17 mouse cellular contexts compared by ENCODE assay signal in genomic region chr1:135460521-135460920, GRCm38 (mm10).
"Had no signal": no experiment of that assay in that cellular context is flagged by ENCODE, and none has a peak within 500 bp of the region (broad histone marks: within the 10 kb centered on the region; RNA-seq: fewer than 3 reads in every experiment).

No protein-coding gene starts in this region.

- ATAC-seq: inflammation-experienced regulatory T-cells, adult 6 months; intestine, postnatal 0 days had no signal

- H3K9ac ChIP-seq: heart, embryonic 13.5 days; heart, embryonic 15.5 days; hindbrain, embryonic 12.5 days; hindbrain, embryonic 13.5 days; hindbrain, embryonic 14.5 days; hindbrain, embryonic 15.5 days; intestine, embryonic 15.5 days; kidney, embryonic 15.5 days had no signal

- H3K4me1 ChIP-seq: hindbrain, embryonic 10.5 days; hindbrain, embryonic 12.5 days; hindbrain, embryonic 13.5 days; hindbrain, embryonic 15.5 days had no signal

- H3K9me3 ChIP-seq: heart, embryonic 10.5 days; heart, embryonic 13.5 days; heart, embryonic 15.5 days; hindbrain, embryonic 10.5 days; hindbrain, embryonic 12.5 days; hindbrain, embryonic 13.5 days; hindbrain, embryonic 15.5 days; intestine, embryonic 15.5 days; kidney, embryonic 15.5 days had no signal

- H3K4me3 ChIP-seq: heart, embryonic 10.5 days; heart, embryonic 13.5 days; heart, embryonic 15.5 days; hindbrain, embryonic 10.5 days; hindbrain, embryonic 12.5 days; hindbrain, embryonic 13.5 days; hindbrain, embryonic 15.5 days; intestine, embryonic 15.5 days; kidney, embryonic 15.5 days; layer of hippocampus, adult 2 months; left cerebral cortex, adult 2 months had no signal

- H3K27ac ChIP-seq: heart, embryonic 10.5 days; heart, embryonic 13.5 days; heart, embryonic 15.5 days; hindbrain, embryonic 10.5 days; hindbrain, embryonic 12.5 days; hindbrain, embryonic 13.5 days; hindbrain, embryonic 14.5 days; hindbrain, embryonic 15.5 days; hindbrain, postnatal 0 days; intestine, embryonic 15.5 days; kidney, embryonic 15.5 days; kidney, postnatal 0 days; layer of hippocampus, adult 2 months; left cerebral cortex, adult 2 months had no signal

- H3K4me2 ChIP-seq: heart, embryonic 11.5 days; heart, embryonic 13.5 days; heart, embryonic 15.5 days; hindbrain, embryonic 12.5 days; hindbrain, embryonic 13.5 days; hindbrain, embryonic 14.5 days; hindbrain, embryonic 15.5 days; intestine, embryonic 15.5 days; kidney, embryonic 15.5 days had no signal

- H3K27me3 ChIP-seq: heart, embryonic 13.5 days; heart, embryonic 15.5 days; hindbrain, embryonic 12.5 days; hindbrain, embryonic 13.5 days; hindbrain, embryonic 15.5 days; intestine, embryonic 15.5 days; kidney, embryonic 15.5 days had no signal
